Mouse (Mus musculus): ENCODE measurements around the gene Cald1.

- no peak for TF ChIP-seq CTCF (conservative IDR thresholded peaks at IDR 0.05; ENCODE audit: insufficient read depth, insufficient read length, low read depth, low read length)
- no peak for TF ChIP-seq POLR2A (IDR thresholded peaks at IDR 0.05; ENCODE audit: low read depth, low read length)
Measured at GRCm38 (mm10) chr6:34776396-34776795, 178.1 kb downstream of the Cald1 start.

Measured in kidney, adult 2 months (tissue).